Mouse (Mus musculus) liver, embryonic 14.5 days (tissue): ENCODE data around the gene Atp6v1g2.

Experiments
- CTCF ChIP-seq: IDR thresholded peaks from 2 replicates; pipeline ENCODE4 v1.5.1; 2016; ENCODE audit warnings: antibody characterized with exemption, low read depth, control low read depth
- EP300 ChIP-seq: IDR thresholded peaks from 2 replicates; pipeline ENCODE4 v1.6.1; 2016; ENCODE audit warnings: antibody characterized with exemption, low read depth

DNA sequence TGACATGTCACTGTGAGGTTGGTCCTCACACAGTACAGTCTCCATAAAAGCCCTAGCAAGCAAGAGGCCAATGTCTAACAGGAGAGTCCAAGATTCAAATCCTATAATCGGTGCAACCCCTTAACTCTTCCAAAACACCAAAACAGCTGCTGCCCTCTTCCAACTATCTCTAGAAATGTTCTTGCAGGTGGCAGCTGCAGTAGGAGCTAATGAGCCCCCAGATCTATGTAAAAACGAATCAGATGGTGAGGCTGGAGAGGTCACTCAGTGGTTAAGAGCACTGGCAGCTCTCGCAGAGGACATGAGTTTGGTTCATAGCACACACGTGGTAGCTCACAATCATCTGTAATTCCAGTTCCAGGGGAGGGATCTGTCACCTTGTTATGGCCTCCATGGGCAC, 22.2 kb downstream of the Atp6v1g2 start:
- no peak for TF ChIP-seq CTCF
- no peak for TF ChIP-seq EP300
